Mouse (Mus musculus) neural tube, embryonic 13.5 days (tissue): Measurements from ENCODE around the gene Fbxl16. TPM values are rescaled to one million over a fixed set of nuclear protein-coding genes. Genes with fewer than 3 reads are reported as not detected.

ENCODE experiments used
- ATAC-seq: fragments of 200-750 bp; cut with Nextera tagmentation; 2 replicates; pipeline ENCODE4 v1.8.0; 2017; ENCODE audit warnings: low read depth, mild to moderate bottlenecking, moderate TSS enrichment, moderate library complexity
- H3K27ac ChIP-seq: fragments of 300-500 bp; sonication (generic); replicated peaks from 2 replicates; pipeline ENCODE4 v1.5.1; 2015; ENCODE audit warnings: moderate library complexity, mild to moderate bottlenecking, inconsistent platforms
- H3K27me3 ChIP-seq: fragments of 300-500 bp; sonication (generic); 2 replicates; pipeline ENCODE4 v1.6.1; 2015; ENCODE audit warnings: mild to moderate bottlenecking, inconsistent platforms
- H3K36me3 ChIP-seq: fragments of 300-500 bp; sonication (generic); 2 replicates; pipeline ENCODE4 v1.6.1; 2015; ENCODE audit warnings: mild to moderate bottlenecking, inconsistent platforms
- H3K4me1 ChIP-seq: fragments of 300-500 bp; sonication (generic); replicated peaks from 2 replicates; pipeline ENCODE4 v1.6.1; 2015; ENCODE audit warnings: inconsistent platforms
- H3K4me2 ChIP-seq: fragments of 300-500 bp; sonication (generic); 2 replicates; pipeline ENCODE4 v1.6.1; 2015; ENCODE audit warnings: inconsistent platforms, mild to moderate bottlenecking, moderate library complexity
- H3K4me3 ChIP-seq: fragments of 300-500 bp; sonication (generic); 2 replicates; pipeline ENCODE4 v1.5.1; 2015; ENCODE audit warnings: mild to moderate bottlenecking, inconsistent platforms
- H3K9ac ChIP-seq: fragments of 300-500 bp; sonication (generic); 2 replicates; pipeline ENCODE4 v1.6.1; 2015; ENCODE audit warnings: moderate library complexity, mild to moderate bottlenecking, inconsistent platforms
- H3K9me3 ChIP-seq: fragments of 300-500 bp; sonication (generic); 2 replicates; pipeline ENCODE4 v1.6.1; 2016; ENCODE audit warnings: inconsistent platforms
- WGBS: fragments of 180-500 bp; shearing (Covaris S2); methylation state at CpG from one replicate; pipeline ENCODE4 v1.1.7; 2015; 5-methylcytosine and 5-hydroxymethylcytosine counted together
- polyA plus RNA-seq: library from polyadenylated mRNA; unstranded; fragments of >200 nt; fragmentation: Nextera tagmentation; extraction: Ambion mirVana; gene quantifications from 2 replicates; pipeline ENCODE4 v1.2.1, GENCODE M21; 2015

The Fbxl16 gene
- polyA plus RNA-seq: 27.7 and 31.8 TPM in 2 replicates

DNA sequence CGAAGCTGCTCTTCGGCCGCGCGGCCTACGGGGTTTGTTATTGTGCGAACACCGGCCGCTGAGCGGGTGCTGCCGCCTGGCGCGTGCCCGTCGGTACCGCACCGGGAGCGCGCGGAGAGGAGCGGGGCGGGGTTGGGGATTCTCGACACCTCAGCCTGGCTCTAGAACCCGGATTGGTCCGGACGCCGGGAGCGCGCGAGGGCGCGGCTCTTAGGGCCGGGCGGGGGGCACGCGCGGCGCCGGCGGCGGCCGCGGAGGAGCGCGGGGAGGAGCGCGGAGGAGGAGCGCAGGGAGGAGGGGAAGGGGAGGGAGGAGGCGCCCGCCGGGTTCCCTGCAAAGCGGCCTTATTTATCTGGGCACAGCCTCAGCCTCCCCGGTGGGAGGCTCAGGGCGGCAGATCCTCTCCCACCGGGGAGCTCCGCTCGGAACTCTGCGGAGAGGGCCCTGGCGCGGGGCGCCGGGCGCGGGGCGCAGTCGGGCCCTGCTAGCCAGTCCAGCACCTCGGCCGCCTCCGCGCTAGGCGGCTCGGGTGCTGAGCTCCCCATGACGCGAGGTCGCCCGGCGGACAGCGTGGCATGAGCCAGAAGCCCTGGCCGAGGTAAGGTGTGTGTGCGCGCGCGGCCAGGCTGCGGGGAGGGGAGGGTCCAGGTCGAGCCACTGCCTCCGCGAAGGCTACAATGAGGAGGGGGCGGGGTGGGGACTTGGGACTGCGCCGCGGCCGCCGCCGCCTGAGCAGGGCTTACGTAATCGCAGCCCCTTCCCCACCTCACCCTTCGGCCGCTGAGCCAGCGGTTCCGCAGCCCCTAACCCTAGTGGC, at the start of gene Fbxl16:
Gene Fbxl16 (plus strand): TSS at position 297 of the 817 bp plus-strand sequence.
- ATAC-seq: peak; percentile 90
- 1% methylated on average over 66 of the region's 100 CpGs for WGBS
- Histone ChIP-seq H3K27me3 (peaks cover 5% of the 10 kb centered on the region; the same call in 1 of the 2 replicates), H3K36me3 (0 out of 2 replicates have a peak, but pooled peaks cover 3% of the 10 kb centered on the region), H3K9ac (peak within 1 kb of the TSS; percentile 99), H3K4me3 (peak within 1 kb of the TSS; percentile 91), H3K9me3 (no peaks in the 10 kb centered on the region), H3K4me2 (peak within 1 kb of the TSS; percentile 97), H3K27ac (peak within 1 kb of the TSS; percentile 98), H3K4me1 (peaks cover 55% of the 10 kb centered on the region)

DNA sequence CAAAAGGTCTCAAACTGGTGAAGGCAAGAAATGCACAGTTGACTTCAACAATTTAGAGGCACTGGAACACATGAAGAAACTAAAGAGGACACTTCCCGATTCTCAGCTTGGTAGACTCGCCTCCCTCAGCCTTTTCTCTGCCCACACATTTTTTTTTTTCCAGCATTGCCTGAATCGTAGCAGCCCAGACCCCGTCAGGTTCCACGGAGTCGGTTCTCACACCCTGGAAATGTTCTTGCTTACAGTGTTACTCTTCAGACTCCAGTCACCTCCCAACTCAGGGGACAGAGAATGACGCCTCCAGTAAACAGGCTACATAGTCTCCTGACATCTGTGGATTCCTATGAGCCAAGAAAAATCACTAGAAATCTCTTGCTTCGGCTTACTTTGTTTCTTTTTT, 48.7 kb upstream of the Fbxl16 start:
- no peak overlapping the region for H3K4me2 ChIP-seq
- no peak overlapping the region for H3K9ac ChIP-seq
- H3K27ac ChIP-seq: no peak overlapping the region
- peaks cover 26% of the 10 kb centered on the region for H3K27me3 ChIP-seq
- no peaks in the 10 kb centered on the region for H3K9me3 ChIP-seq
- no peak overlapping the region for H3K4me3 ChIP-seq
- ATAC-seq: no peak
- no peaks in the 10 kb centered on the region for H3K36me3 ChIP-seq
- H3K4me1 ChIP-seq: no peaks in the 10 kb centered on the region
- WGBS: 73% methylated on average over 8 of the region's 8 CpGs

GRCm38 (mm10) chr17:25761561-25761970, 47.3 kb upstream of the Fbxl16 start:
- no peaks in the 10 kb centered on the region for H3K36me3 ChIP-seq
- no peaks in the 10 kb centered on the region for H3K4me1 ChIP-seq
- H3K4me3 ChIP-seq: no peak overlapping the region
- peaks cover 32% of the 10 kb centered on the region for H3K27me3 ChIP-seq
- no peaks in the 10 kb centered on the region for H3K9me3 ChIP-seq
- 68% methylated on average over 4 of the region's 4 CpGs for WGBS
- H3K4me2 ChIP-seq: no peak overlapping the region
- no peak for ATAC-seq
- H3K9ac ChIP-seq: no peak overlapping the region
- no peak overlapping the region for H3K27ac ChIP-seq

DNA sequence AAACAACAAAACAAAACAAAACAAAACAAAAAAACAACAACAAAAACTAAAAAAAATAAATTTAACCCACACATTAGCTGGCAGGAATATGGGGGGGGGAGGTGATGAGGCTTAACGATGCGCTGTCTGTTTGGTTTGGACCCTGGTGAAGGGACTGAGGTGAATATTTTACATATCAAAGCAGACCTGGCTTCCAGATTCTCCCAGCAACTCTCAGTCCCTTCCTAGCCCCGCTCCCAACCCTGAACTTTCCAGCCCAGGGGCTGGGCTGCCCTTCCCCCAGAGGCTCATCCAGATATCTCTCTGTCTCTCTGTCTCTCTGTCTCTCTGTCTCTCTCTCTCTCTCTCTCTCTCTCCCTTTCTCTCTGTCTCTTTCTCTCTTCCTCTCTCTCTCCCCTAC, 46.3 kb upstream of the Fbxl16 start:
- 36% methylated on average over 3 of the region's 3 CpGs for WGBS
- Histone ChIP-seq H3K4me1 (no peaks in the 10 kb centered on the region), H3K36me3 (no peaks in the 10 kb centered on the region), H3K27ac (no peak overlapping the region), H3K27me3 (peaks cover 41% of the 10 kb centered on the region), H3K9ac (no peak overlapping the region), H3K4me2 (no peak overlapping the region), H3K4me3 (no peak overlapping the region), H3K9me3 (no peaks in the 10 kb centered on the region)
- no peak for ATAC-seq

DNA sequence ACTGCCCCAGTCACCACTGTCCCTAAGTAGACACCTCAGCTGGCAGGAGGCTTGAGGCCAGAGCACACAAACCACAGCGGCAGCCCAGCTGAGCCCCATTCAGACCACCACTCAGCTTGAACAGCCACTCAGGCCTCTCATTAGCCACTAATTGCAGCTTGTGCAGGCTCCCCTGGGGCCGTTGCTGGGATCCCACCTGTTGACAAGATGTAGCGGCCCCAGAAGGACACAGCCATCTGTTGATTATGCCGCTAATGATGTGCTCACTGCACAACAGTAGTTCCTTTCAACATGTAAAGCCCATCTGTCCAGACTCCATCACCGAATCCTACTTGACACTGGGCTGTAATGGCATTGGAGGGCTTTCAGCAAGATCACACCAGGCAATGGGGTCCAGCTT, 43.0 kb upstream of the Fbxl16 start:
- peaks cover 46% of the 10 kb centered on the region for H3K27me3 ChIP-seq
- no peaks in the 10 kb centered on the region for H3K9me3 ChIP-seq
- no peak overlapping the region for H3K4me3 ChIP-seq
- no peak overlapping the region for H3K9ac ChIP-seq
- H3K27ac ChIP-seq: no peak overlapping the region
- WGBS: 19% methylated on average over 5 of the region's 5 CpGs
- H3K4me2 ChIP-seq: no peak overlapping the region
- no peaks in the 10 kb centered on the region for H3K36me3 ChIP-seq
- no peak for ATAC-seq
- no peaks in the 10 kb centered on the region for H3K4me1 ChIP-seq

- ATAC-seq: no peak
- no peak overlapping the region for H3K4me3 ChIP-seq
- WGBS: 43% methylated on average over 9 of the region's 9 CpGs
- H3K9me3 ChIP-seq: no peaks in the 10 kb centered on the region
- no peak overlapping the region for H3K4me2 ChIP-seq
- H3K27me3 ChIP-seq: peaks cover 37% of the 10 kb centered on the region
- no peaks in the 10 kb centered on the region for H3K36me3 ChIP-seq
- no peak overlapping the region for H3K9ac ChIP-seq
- peaks cover 5% of the 10 kb centered on the region for H3K4me1 ChIP-seq
- no peak overlapping the region for H3K27ac ChIP-seq
These were observed 39.6 kb upstream of the Fbxl16 start for GRCm38 (mm10) chr17:25769331-25769730.

- H3K27ac ChIP-seq: no peak within 1 kb of the TSS
- ATAC-seq: peak; percentile 87
- WGBS: under 1% methylated on average over 37 of the region's 37 CpGs
These were observed 35.2 kb upstream of the Fbxl16 start, which contains the start of gene Narfl for GRCm38 (mm10) chr17:25773549-25774120. Gene Narfl (plus strand): TSS chr17:25773776.

GRCm38 (mm10) chr17:25775318-25776062, 33.4 kb upstream of the Fbxl16 start:
- H3K4me2 ChIP-seq: no peak overlapping the region
- no peak for ATAC-seq
- WGBS: 81% methylated on average over 10 of the region's 10 CpGs

More at GRCm38 (mm10) chr17:25773549-25774120, 35.2 kb upstream of the Fbxl16 start, which contains the start of gene Narfl:
- H3K4me1 ChIP-seq: peaks cover 13% of the 10 kb centered on the region
- peaks cover 5% of the 10 kb centered on the region for H3K36me3 ChIP-seq
- peak within 1 kb of the TSS; percentile 88 for H3K4me2 ChIP-seq
- H3K9ac ChIP-seq: peak within 1 kb of the TSS; percentile 88
- no peaks in the 10 kb centered on the region for H3K9me3 ChIP-seq
- H3K4me3 ChIP-seq: peak within 1 kb of the TSS; percentile 80
- peaks cover 12% of the 10 kb centered on the region for H3K27me3 ChIP-seq

DNA sequence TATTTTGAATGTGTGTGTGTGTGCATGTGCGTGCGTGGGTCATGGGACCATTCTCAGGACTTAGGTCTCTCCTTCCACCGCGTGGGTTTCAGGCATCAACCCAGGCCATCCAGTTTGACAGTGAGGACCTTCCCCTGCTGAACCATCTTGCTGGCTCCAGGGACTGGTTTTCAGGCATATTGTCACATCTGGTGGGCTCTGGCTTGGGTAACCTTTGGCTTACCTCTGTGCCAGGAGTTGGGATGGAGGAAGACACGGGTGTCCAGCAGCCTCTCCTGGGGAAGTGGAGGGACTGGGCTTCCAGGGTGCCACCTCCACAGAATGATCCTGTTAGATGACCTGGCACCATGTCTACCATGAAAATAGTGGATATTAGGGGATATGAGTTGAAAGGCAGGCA, 30.9 kb upstream of the Fbxl16 start:
- no peaks in the 10 kb centered on the region for H3K27me3 ChIP-seq
- no peak overlapping the region for H3K9ac ChIP-seq
- H3K4me1 ChIP-seq: peaks cover 15% of the 10 kb centered on the region
- H3K27ac ChIP-seq: no peak overlapping the region
- H3K36me3 ChIP-seq: peaks cover 43% of the 10 kb centered on the region
- 93% methylated on average over 5 of the region's 5 CpGs for WGBS
- H3K4me2 ChIP-seq: no peak overlapping the region
- ATAC-seq: no peak
- H3K4me3 ChIP-seq: no peak overlapping the region
- no peaks in the 10 kb centered on the region for H3K9me3 ChIP-seq

More at GRCm38 (mm10) chr17:25775318-25776062, 33.4 kb upstream of the Fbxl16 start:
- Histone ChIP-seq H3K27me3 (no peaks in the 10 kb centered on the region), H3K9me3 (no peaks in the 10 kb centered on the region), H3K27ac (no peak overlapping the region), H3K4me1 (peaks cover 13% of the 10 kb centered on the region), H3K36me3 (peaks cover 18% of the 10 kb centered on the region), H3K4me3 (no peak overlapping the region), H3K9ac (no peak overlapping the region)

DNA sequence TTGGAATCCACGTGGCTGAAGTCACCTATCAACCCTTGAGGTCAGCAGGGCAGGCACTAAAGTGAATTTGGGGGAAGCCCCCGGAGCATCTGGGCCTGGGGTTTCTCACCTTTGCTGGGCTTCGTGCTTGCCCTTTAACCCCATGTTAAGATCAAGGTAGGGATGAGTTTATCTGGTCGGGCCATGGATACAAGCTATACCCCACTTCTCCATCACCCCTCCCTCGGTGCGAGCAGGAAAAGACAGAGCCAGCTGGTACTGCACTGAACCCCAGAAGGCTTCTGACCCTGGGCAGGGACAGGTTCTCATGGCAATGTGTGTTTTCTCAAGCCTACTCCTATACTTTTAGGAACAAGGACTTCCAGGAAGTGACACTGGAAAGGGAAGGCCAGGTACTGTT, 27.5 kb upstream of the Fbxl16 start:
- WGBS: 84% methylated on average over 6 of the region's 6 CpGs
- Histone ChIP-seq H3K9ac (no peak overlapping the region), H3K4me1 (peaks cover 26% of the 10 kb centered on the region), H3K36me3 (peaks cover 56% of the 10 kb centered on the region), H3K4me3 (no peak overlapping the region), H3K4me2 (no peak overlapping the region), H3K27ac (no peak overlapping the region), H3K9me3 (no peaks in the 10 kb centered on the region), H3K27me3 (no peaks in the 10 kb centered on the region)
- no peak for ATAC-seq

- ATAC-seq: no peak
- no peak overlapping the region; the same call in 1 of the 2 replicates for H3K4me3 ChIP-seq
- WGBS: 59% methylated on average over 7 of the region's 7 CpGs
- H3K9ac ChIP-seq: peak overlapping the region; percentile 89; the same call in 1 of the 2 replicates
- no peak overlapping the region for H3K27ac ChIP-seq
- peak overlapping the region; percentile 95 for H3K4me2 ChIP-seq
- H3K36me3 ChIP-seq: peaks cover 63% of the 10 kb centered on the region
- H3K27me3 ChIP-seq: no peaks in the 10 kb centered on the region
- no peaks in the 10 kb centered on the region for H3K9me3 ChIP-seq
- H3K4me1 ChIP-seq: peaks cover 26% of the 10 kb centered on the region
These were observed 25.8 kb upstream of the Fbxl16 start for GRCm38 (mm10) chr17:25783086-25783485.
